Mouse (Mus musculus): Measurements from ENCODE around the gene Epb41l3. TPM values are rescaled to one million over a fixed set of nuclear protein-coding genes. Genes with fewer than 3 reads are reported as not detected.

The Epb41l3 gene
- 236 and 247 TPM in 2 replicates for polyA plus RNA-seq (2012; rRNA removed)

GRCm38 (mm10) chr17:69075501-69076237 is at the start of gene Epb41l3:
Gene Epb41l3, plus strand, starts transcription at chr17:69075683.
- WGBS: under 1% methylated on average over 47 of the region's 47 CpGs
- no peaks in the 10 kb centered on the region for H3K27me3 ChIP-seq (ENCODE audit: control insufficient read depth, insufficient read depth, low read length)
- TF ChIP-seq CTCF (IDR thresholded peaks at IDR 0.05; ENCODE audit: borderline replicate concordance, insufficient read depth, low read depth, low read length) (no peak), POLR2A (IDR thresholded peaks at IDR 0.05; ENCODE audit: borderline replicate concordance, insufficient read depth, low read length) (peak; percentile 52; the same call in 1 of the 2 replicates)
- H3K4me1 ChIP-seq (ENCODE audit: control insufficient read depth, insufficient read depth, low read length): no peaks in the 10 kb centered on the region
- H3K27ac ChIP-seq (ENCODE audit: insufficient read depth, low read length): peak within 1 kb of the TSS; percentile 83
- peak within 1 kb of the TSS; percentile 94 for H3K4me3 ChIP-seq (replicated peaks; ENCODE audit: insufficient read depth, low read depth, low read length)
- peak; percentile 92 to 93 for DNase-seq

GRCm38 (mm10) chr17:69038760-69039675 is 36.5 kb upstream of the Epb41l3 start:
- Histone ChIP-seq H3K4me3 (replicated peaks; ENCODE audit: insufficient read depth, low read depth, low read length) (no peak overlapping the region), H3K27ac (ENCODE audit: insufficient read depth, low read length) (no peak overlapping the region), H3K4me1 (ENCODE audit: control insufficient read depth, insufficient read depth, low read length) (no peaks in the 10 kb centered on the region), H3K27me3 (ENCODE audit: control insufficient read depth, insufficient read depth, low read length) (no peaks in the 10 kb centered on the region)
- no peak for DNase-seq
- no peak for TF ChIP-seq POLR2A (IDR thresholded peaks at IDR 0.05; ENCODE audit: borderline replicate concordance, insufficient read depth, low read length)
- no peak for TF ChIP-seq CTCF (IDR thresholded peaks at IDR 0.05; ENCODE audit: borderline replicate concordance, insufficient read depth, low read depth, low read length)
- 53% methylated on average over 12 of the region's 12 CpGs for WGBS

- DNase-seq: no peak
- no peak overlapping the region for H3K27ac ChIP-seq (ENCODE audit: insufficient read depth, low read length)
- no peaks in the 10 kb centered on the region for H3K4me1 ChIP-seq (ENCODE audit: control insufficient read depth, insufficient read depth, low read length)
- TF ChIP-seq POLR2A (IDR thresholded peaks at IDR 0.05; ENCODE audit: borderline replicate concordance, insufficient read depth, low read length) (no peak), CTCF (IDR thresholded peaks at IDR 0.05; ENCODE audit: borderline replicate concordance, insufficient read depth, low read depth, low read length) (no peak)
- 9% methylated on average over 4 of the region's 4 CpGs for WGBS
- H3K4me3 ChIP-seq (replicated peaks; ENCODE audit: insufficient read depth, low read depth, low read length): no peak overlapping the region
- no peaks in the 10 kb centered on the region for H3K27me3 ChIP-seq (ENCODE audit: control insufficient read depth, insufficient read depth, low read length)
These were observed 34.0 kb upstream of the Epb41l3 start for GRCm38 (mm10) chr17:69041516-69041915.

- H3K4me1 ChIP-seq (ENCODE audit: control insufficient read depth, insufficient read depth, low read length): no peaks in the 10 kb centered on the region
- H3K27me3 ChIP-seq (ENCODE audit: control insufficient read depth, insufficient read depth, low read length): no peaks in the 10 kb centered on the region
- H3K27ac ChIP-seq (ENCODE audit: insufficient read depth, low read length): no peak overlapping the region
- no peak for TF ChIP-seq CTCF (IDR thresholded peaks at IDR 0.05; ENCODE audit: borderline replicate concordance, insufficient read depth, low read depth, low read length)
- no peak for TF ChIP-seq POLR2A (IDR thresholded peaks at IDR 0.05; ENCODE audit: borderline replicate concordance, insufficient read depth, low read length)
- 49% methylated on average over 3 of the region's 3 CpGs for WGBS
- H3K4me3 ChIP-seq (replicated peaks; ENCODE audit: insufficient read depth, low read depth, low read length): no peak overlapping the region
- no peak for DNase-seq
These were observed 26.7 kb upstream of the Epb41l3 start for GRCm38 (mm10) chr17:69048826-69049225.

GRCm38 (mm10) chr17:69054029-69054428 is 21.5 kb upstream of the Epb41l3 start:
- H3K4me1 ChIP-seq (ENCODE audit: control insufficient read depth, insufficient read depth, low read length): no peaks in the 10 kb centered on the region
- TF ChIP-seq POLR2A (IDR thresholded peaks at IDR 0.05; ENCODE audit: borderline replicate concordance, insufficient read depth, low read length) (no peak), CTCF (IDR thresholded peaks at IDR 0.05; ENCODE audit: borderline replicate concordance, insufficient read depth, low read depth, low read length) (no peak)
- no peak overlapping the region for H3K27ac ChIP-seq (ENCODE audit: insufficient read depth, low read length)
- no peak for DNase-seq
- WGBS: 85% methylated on average over 4 of the region's 4 CpGs
- H3K27me3 ChIP-seq (ENCODE audit: control insufficient read depth, insufficient read depth, low read length): no peaks in the 10 kb centered on the region
- no peak overlapping the region for H3K4me3 ChIP-seq (replicated peaks; ENCODE audit: insufficient read depth, low read depth, low read length)

GRCm38 (mm10) chr17:69059760-69060159 is 15.7 kb upstream of the Epb41l3 start:
- no peak for DNase-seq
- TF ChIP-seq POLR2A (IDR thresholded peaks at IDR 0.05; ENCODE audit: borderline replicate concordance, insufficient read depth, low read length) (no peak), CTCF (IDR thresholded peaks at IDR 0.05; ENCODE audit: borderline replicate concordance, insufficient read depth, low read depth, low read length) (no peak)
- Histone ChIP-seq H3K4me3 (replicated peaks; ENCODE audit: insufficient read depth, low read depth, low read length) (no peak overlapping the region), H3K27ac (ENCODE audit: insufficient read depth, low read length) (no peak overlapping the region), H3K4me1 (ENCODE audit: control insufficient read depth, insufficient read depth, low read length) (no peaks in the 10 kb centered on the region), H3K27me3 (ENCODE audit: control insufficient read depth, insufficient read depth, low read length) (no peaks in the 10 kb centered on the region)
- 93% methylated on average over 7 of the region's 7 CpGs for WGBS

- H3K4me1 ChIP-seq (ENCODE audit: control insufficient read depth, insufficient read depth, low read length): no peaks in the 10 kb centered on the region
- no peak for DNase-seq
- no peak overlapping the region for H3K4me3 ChIP-seq (replicated peaks; ENCODE audit: insufficient read depth, low read depth, low read length)
- no peaks in the 10 kb centered on the region for H3K27me3 ChIP-seq (ENCODE audit: control insufficient read depth, insufficient read depth, low read length)
- no peak overlapping the region for H3K27ac ChIP-seq (ENCODE audit: insufficient read depth, low read length)
- no peak for TF ChIP-seq POLR2A (IDR thresholded peaks at IDR 0.05; ENCODE audit: borderline replicate concordance, insufficient read depth, low read length)
- no peak for TF ChIP-seq CTCF (IDR thresholded peaks at IDR 0.05; ENCODE audit: borderline replicate concordance, insufficient read depth, low read depth, low read length)
- WGBS: 93% methylated on average over 7 of the region's 7 CpGs
These were observed 15.1 kb upstream of the Epb41l3 start for GRCm38 (mm10) chr17:69060388-69060787.
